Mouse (Mus musculus): ENCODE data around the gene Ube2a.

GRCm38 (mm10) chrX:36841698-36842097 is 32.0 kb upstream of the Ube2a start:
- no peak for TF ChIP-seq POLR2A (IDR thresholded peaks at IDR 0.05; ENCODE audit: insufficient read length, low read depth)
- TF ChIP-seq E2F4 (IDR thresholded peaks at IDR 0.05; ENCODE audit: insufficient read depth), result no peak
- TF ChIP-seq MYOD1 (IDR thresholded peaks at IDR 0.05; ENCODE audit: control insufficient read depth in 1 of 3, insufficient read length in 2 of 3, low read depth in 2 of 3), result no peak
- no peak for TF ChIP-seq MAX (IDR thresholded peaks at IDR 0.05; ENCODE audit: low read depth)
- no peak for TF ChIP-seq POLR2AphosphoS2 (IDR thresholded peaks at IDR 0.05; ENCODE audit: insufficient read length, low read depth)
- no peak for TF ChIP-seq USF1 (IDR thresholded peaks at IDR 0.05; ENCODE audit: low read depth)
- TF ChIP-seq TCF3 (IDR thresholded peaks at IDR 0.05; ENCODE audit: insufficient read length, low read depth), result no peak
- TF ChIP-seq TCF12 (IDR thresholded peaks at IDR 0.05; ENCODE audit: insufficient read depth, poor library complexity, severe bottlenecking), result no peak
- TF ChIP-seq CEBPB (IDR thresholded peaks at IDR 0.05; ENCODE audit: insufficient read depth, poor library complexity, severe bottlenecking), result no peak
- no peak for TF ChIP-seq SRF (IDR thresholded peaks at IDR 0.05; ENCODE audit: control insufficient read depth, insufficient read length, low read depth)
- TF ChIP-seq REST (IDR thresholded peaks at IDR 0.05; ENCODE audit: insufficient read depth, insufficient read length), result no peak
